Mouse (Mus musculus): ENCODE results near the gene Acbd6.
A peak's percentile ranks its signal among the peaks of the same experiment; 100 is the strongest.

Gene Acbd6

DNA sequence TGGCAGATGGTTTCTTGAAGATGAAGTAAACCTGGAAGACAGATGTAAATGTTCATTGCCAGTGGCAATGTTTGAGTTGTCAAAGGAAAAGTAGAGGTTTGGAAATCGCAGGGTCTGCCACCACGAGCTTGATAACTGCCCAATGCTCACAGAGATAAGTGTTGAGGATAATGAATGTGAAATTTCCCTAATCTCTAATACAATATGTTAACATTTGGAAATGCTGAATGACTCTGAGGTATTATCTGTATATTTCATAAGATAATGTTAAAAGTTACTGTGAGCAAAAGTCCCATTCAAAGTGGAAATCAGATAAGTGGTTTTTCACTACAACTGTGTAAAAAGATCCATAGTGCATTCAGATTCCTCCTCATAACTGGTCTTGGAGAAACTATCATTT is 2.8 kb downstream of the Acbd6 start:
- no peak for DNase-seq

GRCm38 (mm10) chr1:155562206-155562605 is 4.3 kb downstream of the Acbd6 start:
- DNase-seq = no peak

DNA sequence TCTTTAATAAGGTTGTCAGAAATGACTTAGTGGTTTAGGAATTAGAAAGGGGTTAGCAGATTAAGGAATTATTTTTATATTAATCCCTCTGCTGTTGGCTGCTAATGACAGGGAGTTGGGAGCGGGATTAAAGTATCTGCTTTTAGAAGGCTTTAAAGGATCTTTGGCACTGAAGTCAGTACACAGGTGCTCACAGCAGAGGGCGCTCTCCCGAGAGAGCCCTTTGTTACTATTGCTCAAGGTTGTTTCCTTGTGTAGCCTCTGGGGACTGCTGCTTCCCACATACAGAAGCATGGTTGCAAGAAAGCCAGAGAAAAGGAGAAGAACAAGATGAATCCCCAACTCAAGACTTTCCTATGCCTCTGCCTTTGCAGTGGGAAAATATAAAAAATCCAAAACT is 6.8 kb downstream of the Acbd6 start:
- DNase-seq = peak; percentile 28 to 39

DNA sequence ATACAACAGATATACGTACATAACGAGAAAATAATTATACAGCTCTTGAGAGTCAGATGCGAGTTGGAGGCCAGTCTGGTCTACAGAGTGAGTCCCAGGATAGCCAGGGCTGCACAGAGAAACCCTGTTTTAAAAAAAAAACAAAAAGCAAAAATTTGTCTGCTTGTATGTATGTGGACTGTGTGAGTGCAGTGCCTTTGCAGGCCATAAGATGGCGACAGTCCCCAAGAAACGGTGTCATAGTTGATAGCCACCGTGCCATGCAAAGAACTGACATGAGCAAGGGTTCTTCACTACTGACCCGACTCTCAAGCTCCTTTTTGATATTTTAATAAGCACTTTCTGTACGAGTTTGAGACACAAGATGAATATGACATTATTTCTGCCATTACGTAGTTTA is 10.2 kb downstream of the Acbd6 start:
- no peak for DNase-seq

- DNase-seq = no peak
These were observed 11.4 kb downstream of the Acbd6 start for GRCm38 (mm10) chr1:155569340-155569739.

- peak; percentile 77 to 82 for DNase-seq
These were observed 17.2 kb downstream of the Acbd6 start for GRCm38 (mm10) chr1:155574966-155575673.

GRCm38 (mm10) chr1:155576432-155576831 is 18.5 kb downstream of the Acbd6 start:
- peak; percentile 37 to 60 for DNase-seq

- no peak for DNase-seq
These were observed 19.4 kb downstream of the Acbd6 start for GRCm38 (mm10) chr1:155577316-155577715.

DNA sequence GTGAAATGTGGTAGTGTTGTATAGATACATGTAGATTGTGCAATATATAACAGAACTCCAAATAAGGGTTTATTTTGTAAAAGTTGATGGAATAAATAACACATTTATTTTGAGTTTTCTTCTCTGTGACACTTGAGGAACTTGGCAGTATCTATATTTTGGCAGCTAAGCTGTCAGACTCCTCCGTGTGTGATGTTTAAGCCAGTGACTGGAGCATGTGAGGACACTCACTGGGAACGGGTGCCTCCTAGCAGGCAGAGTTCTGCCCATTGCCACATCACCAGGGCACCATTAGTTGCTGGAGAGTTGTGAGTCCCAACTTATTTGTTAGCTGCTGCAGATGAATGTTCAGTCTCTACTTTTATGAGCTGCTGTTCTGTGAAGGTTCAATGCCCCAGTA is 30.0 kb downstream of the Acbd6 start:
- DNase-seq = no peak

- no peak for DNase-seq
These were observed 36.2 kb downstream of the Acbd6 start for GRCm38 (mm10) chr1:155594141-155594540.

DNA sequence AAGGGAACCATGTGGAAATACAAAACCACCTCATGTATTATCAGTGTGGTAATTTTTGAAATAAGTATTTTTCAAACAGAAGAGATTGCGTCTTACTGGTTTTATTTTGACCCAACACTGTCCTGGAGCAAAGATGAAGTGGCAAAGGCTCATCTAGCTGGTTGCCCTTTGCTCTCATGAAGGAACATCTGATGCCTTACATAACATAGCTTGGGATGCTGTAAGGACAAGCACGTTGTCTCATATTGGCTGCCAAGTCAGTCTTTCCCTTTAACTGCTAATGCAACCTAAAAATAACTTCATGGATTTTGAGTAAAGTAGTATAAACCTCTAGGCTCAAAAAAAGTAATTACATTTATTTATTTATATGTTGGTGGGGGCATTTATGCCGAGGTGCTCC is 38.7 kb downstream of the Acbd6 start:
- no peak for DNase-seq

DNA sequence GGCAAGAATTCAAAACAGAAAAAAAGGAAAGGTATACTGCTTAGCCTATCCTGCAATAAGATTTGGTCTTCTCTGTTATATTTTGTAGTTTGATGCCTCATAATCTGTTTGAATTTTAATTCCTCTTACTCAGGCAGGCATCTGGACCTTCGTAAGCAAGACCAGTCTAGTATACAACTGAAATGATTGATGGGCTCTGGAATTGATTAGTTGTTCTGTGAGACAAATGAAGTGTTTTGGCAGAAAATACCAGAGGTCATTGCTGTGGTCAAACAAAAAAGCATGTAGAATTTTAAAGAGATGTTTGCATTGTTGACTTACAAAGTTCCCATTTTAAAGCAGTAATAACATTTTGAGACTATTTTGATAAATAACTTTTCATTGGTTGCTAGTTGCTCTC is 46.8 kb downstream of the Acbd6 start:
- DNase-seq = no peak

GRCm38 (mm10) chr1:155605391-155606155 is 47.7 kb downstream of the Acbd6 start:
- no peak for DNase-seq

GRCm38 (mm10) chr1:155606156-155606531 is 48.2 kb downstream of the Acbd6 start:
- DNase-seq = no peak

- no peak for DNase-seq
These were observed 50.6 kb downstream of the Acbd6 start for GRCm38 (mm10) chr1:155608524-155608923.

- no peak for DNase-seq
These were observed 56.5 kb downstream of the Acbd6 start for GRCm38 (mm10) chr1:155614426-155614825.

DNA sequence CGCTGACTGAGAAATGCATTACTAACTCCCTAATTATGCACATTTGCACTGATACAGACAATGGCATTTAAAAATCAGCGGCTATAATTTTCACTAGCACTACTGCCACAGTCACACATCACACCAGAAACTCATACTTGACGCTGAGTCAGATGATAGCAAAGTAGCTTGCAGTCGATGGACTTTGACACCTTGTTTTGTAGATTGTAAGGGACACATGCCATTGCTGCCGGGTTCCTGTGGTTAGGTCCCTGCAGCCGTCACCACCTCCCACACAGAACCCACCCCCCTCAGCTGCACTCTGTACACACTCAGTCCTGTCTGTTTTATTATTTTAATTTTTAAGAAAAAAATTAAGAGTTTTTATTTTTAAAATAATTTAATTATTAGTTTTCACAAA is 63.2 kb downstream of the Acbd6 start:
- DNase-seq = no peak

DNA sequence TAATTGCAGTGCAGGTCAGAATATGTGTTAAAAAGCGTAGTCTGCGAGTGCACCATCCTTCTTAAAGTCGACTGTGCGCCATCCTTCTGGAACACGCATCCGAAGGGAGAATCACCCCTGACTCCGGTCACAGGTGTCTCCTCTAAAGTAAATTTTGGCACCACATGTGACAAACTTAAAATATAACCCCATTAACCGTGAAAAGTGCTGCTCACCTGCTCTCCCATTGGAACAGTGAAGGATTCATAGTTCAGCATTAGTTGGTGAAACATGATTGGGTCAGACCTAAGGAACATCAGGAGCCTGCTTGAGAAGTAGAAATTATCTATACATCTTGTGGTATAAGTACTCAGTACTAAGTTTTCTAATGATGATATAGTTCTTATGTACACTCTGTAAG is 65.3 kb downstream of the Acbd6 start:
- DNase-seq = no peak

- DNase-seq = no peak
These were observed 69.8 kb downstream of the Acbd6 start for GRCm38 (mm10) chr1:155627746-155628145.

DNA sequence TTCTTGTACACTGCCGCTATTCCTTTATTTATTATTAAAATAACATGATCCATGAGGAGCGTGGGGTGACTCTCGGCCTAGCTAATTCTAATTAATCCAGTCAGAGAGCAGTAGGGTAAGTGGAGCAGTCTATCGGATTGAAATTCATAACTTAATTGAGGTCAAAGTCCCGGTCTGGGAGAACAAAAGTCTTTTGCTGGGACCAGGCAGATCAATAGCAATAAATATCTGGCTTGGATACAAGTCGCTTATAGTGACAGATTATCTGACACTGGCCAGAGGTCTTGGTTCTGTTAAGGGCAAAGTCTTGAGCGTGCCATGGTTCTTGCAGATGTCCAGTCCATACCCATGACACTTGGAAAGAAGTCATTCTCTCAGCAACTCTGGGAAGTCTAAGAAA is 78.7 kb downstream of the Acbd6 start:
- no peak for DNase-seq

GRCm38 (mm10) chr1:155645816-155646215 is 87.9 kb downstream of the Acbd6 start:
- no peak for DNase-seq

- no peak for DNase-seq
These were observed 88.7 kb downstream of the Acbd6 start for GRCm38 (mm10) chr1:155646345-155647307.

GRCm38 (mm10) chr1:155650121-155650846 is 92.4 kb downstream of the Acbd6 start:
- peak; percentile 30 to 53 for DNase-seq
